Comparison of ENCODE assay signal across 13 mouse cellular contexts in genomic region chr6:34481349-34481748, GRCm38 (mm10). TPM values are rescaled to one million over a fixed set of nuclear protein-coding genes. Genes with fewer than 3 reads are reported as not detected.
DNase-seq lines count a peak whose midpoint lies in the region; ATAC-seq and TF ChIP-seq lines count a peak whose summit lies in the region.
"Had no signal": no experiment of that assay in that cellular context is flagged by ENCODE, and none has a peak within 500 bp of the region (broad histone marks: within the 10 kb centered on the region; RNA-seq: fewer than 3 reads in every experiment).

No protein-coding gene starts in this region.

- H3K36me3 ChIP-seq in heart, embryonic 10.5 days, result no peaks in the 10 kb centered on the region
- H3K36me3 ChIP-seq in liver, embryonic 14.5 days (replicated peaks; ENCODE audit: control insufficient read depth, insufficient read depth, low read depth), result no peaks in the 10 kb centered on the region; the same call in none of the 2 replicates
- H3K36me3 ChIP-seq: limb, embryonic 13.5 days; neural tube, embryonic 15.5 days had no signal

- intact Hi-C loops in heart, postnatal 36 days (cut with DNase I), result no loop called here

- no peak for ATAC-seq in liver, embryonic 14.5 days (ENCODE audit: insufficient read depth)
- peak; percentile 44 for ATAC-seq in megakaryocyte, adult 5-6 weeks (ENCODE audit: poor library complexity, severe bottlenecking)
- ATAC-seq: forebrain, embryonic 16.5 days had no signal

- no peak for TF ChIP-seq CTCF in liver, embryonic 14.5 days (IDR thresholded peaks at IDR 0.05; ENCODE audit: low read depth)

- TF ChIP-seq EP300 in liver, embryonic 14.5 days (IDR thresholded peaks at IDR 0.05; ENCODE audit: low read depth), result no peak

- peak overlapping the region; percentile 7; the same call in 1 of the 2 replicates for H3K27ac ChIP-seq in heart, embryonic 10.5 days
- no peak overlapping the region for H3K27ac ChIP-seq in liver, embryonic 14.5 days
- H3K27ac ChIP-seq: limb, embryonic 13.5 days; macrophage; neural tube, embryonic 15.5 days had no signal

- WGBS in heart, embryonic 10.5 days, result 70% methylated on average over 6 of the region's 6 CpGs
- WGBS in liver, embryonic 14.5 days (ENCODE audit: insufficient replicate concordance), result 63% methylated on average over 6 of the region's 6 CpGs

- peak; percentile 53 for DNase-seq in heart, embryonic 10.5 days (ENCODE audit: low spot score)
- DNase-seq in heart, postnatal 36 days, result no peak
- DNase-seq in liver, embryonic 14.5 days (ENCODE audit: low read depth in 3 of 3, low spot score in 3 of 3), result no peak
- DNase-seq in liver (no peak), NIH3T3 (ENCODE audit: low read depth) (peak; percentile 69), MN1 (ENCODE audit: low spot score) (no peak)
- DNase-seq in heart, postnatal 4 days, result no peak
- DNase-seq: cerebellum, postnatal 36 days had no signal

- H3K9ac ChIP-seq in liver, embryonic 14.5 days (replicated peaks), result no peak overlapping the region
- H3K9ac ChIP-seq: limb, embryonic 13.5 days; neural tube, embryonic 15.5 days had no signal

- peaks cover 30% of the 10 kb centered on the region for H3K4me1 ChIP-seq in heart, embryonic 10.5 days
- H3K4me1 ChIP-seq in liver, embryonic 14.5 days (replicated peaks; ENCODE audit: control insufficient read depth in 2 of 2, insufficient read depth in 2 of 2, low read length in 1 of 2), result peaks cover 46 to 60% of the 10 kb centered on the region in 2 experiments

- no peak overlapping the region for H3K4me3 ChIP-seq in heart, embryonic 10.5 days
- no peak overlapping the region for H3K4me3 ChIP-seq in liver, embryonic 14.5 days (ENCODE audit: insufficient read depth in 1 of 2, low read depth in 2 of 2, low read length in 2 of 2)
- H3K4me3 ChIP-seq: limb, embryonic 13.5 days; neural tube, embryonic 15.5 days had no signal

- H3K27me3 ChIP-seq in heart, embryonic 10.5 days (ENCODE audit: insufficient read depth, poor library complexity, severe bottlenecking), result no peaks in the 10 kb centered on the region
- no peaks in the 10 kb centered on the region for H3K27me3 ChIP-seq in liver, embryonic 14.5 days (ENCODE audit: control insufficient read depth, insufficient read depth, low read length)
- H3K27me3 ChIP-seq: limb, embryonic 13.5 days; neural tube, embryonic 15.5 days had no signal

- peak overlapping the region; percentile 22 for H3K4me2 ChIP-seq in liver, embryonic 14.5 days (ENCODE audit: low read depth)
- H3K4me2 ChIP-seq: neural tube, embryonic 15.5 days had no signal

- H3K9me3 ChIP-seq in heart, embryonic 10.5 days, result no peaks in the 10 kb centered on the region
- no peaks in the 10 kb centered on the region for H3K9me3 ChIP-seq in liver, embryonic 14.5 days (ENCODE audit: control insufficient read depth, low read length)
- H3K9me3 ChIP-seq: limb, embryonic 13.5 days; neural tube, embryonic 15.5 days had no signal

RNA-seq across cellular contexts. Expression of gene Bpgm, which starts 5.3 kb away (rescaled TPM):
- polyA plus RNA-seq in heart, embryonic 10.5 days (2016; fragmentation: Nextera tagmentation; extraction: Ambion mirVana), result 54.3 and 59.3 TPM in 2 replicates
- 10 to 100 TPM; 54.7 to 59.1 TPM for total RNA-seq in heart, postnatal 36 days (2021)
- 84.9 and 140 TPM in 2 replicates for polyA plus RNA-seq in liver, embryonic 14.5 days (2012; rRNA removed)
- polyA plus RNA-seq in liver, embryonic 14.5 days (2014; fragmentation: Nextera tagmentation; extraction: Ambion mirVana), result 136 and 143 TPM in 2 replicates
- 2.4 and 4.1 TPM in 2 replicates for total RNA-seq in megakaryocyte, adult 5-6 weeks (2015)
- total RNA-seq in megakaryocyte, adult 5-6 weeks (2017), result 10.8 and 12.4 TPM in 2 replicates
- 10 to 100 TPM; 45.1 to 88.0 TPM for total RNA-seq in heart, postnatal 4 days (2021)

Comparison
In these comparisons a context has a peak if more than half of its experiments do, and no peak if none do; other contexts are left out.
1. DNase-seq: peak in heart, embryonic 10.5 days (single experiment) and NIH3T3 (single experiment); none in heart, postnatal 36 days (0 of 2), liver, embryonic 14.5 days (0 of 3), liver (single experiment), heart, postnatal 4 days (single experiment) and MN1 (single experiment).